Mouse (Mus musculus) C2C12 (cell line): ENCODE results near the gene Cct8. TPM values are rescaled to one million over a fixed set of nuclear protein-coding genes. Genes with fewer than 3 reads are reported as not detected.

Experiments
- H3K27me3 ChIP-seq: one replicate; pipeline ENCODE4 v1.6.1; 2011; ENCODE audit not compliant: control insufficient read depth, insufficient read depth, insufficient read length
- H3K36me3 ChIP-seq: one replicate; pipeline ENCODE4 v1.6.1; 2011; ENCODE audit not compliant: control insufficient read depth, insufficient read depth
- H3K4me3 ChIP-seq: one replicate; pipeline ENCODE4 v1.5.1; 2011; ENCODE audit warnings: mild to moderate bottlenecking, control low read depth; ENCODE audit not compliant: poor library complexity, insufficient read depth, severe bottlenecking
- H3K79me2 ChIP-seq: one replicate; pipeline ENCODE4 v1.6.1; 2011; ENCODE audit not compliant: control insufficient read depth, insufficient read depth
- H3K79me3 ChIP-seq: one replicate; pipeline ENCODE4 v1.6.1; 2011; ENCODE audit warnings: low read depth, control low read depth
- H3ac ChIP-seq: one replicate; pipeline ENCODE3; 2011; ENCODE audit warnings: low read depth; ENCODE audit not compliant: control insufficient read depth, insufficient read length
- CEBPB ChIP-seq: IDR thresholded peaks from one replicate; pipeline ENCODE4 v1.6.1; 2011; ENCODE audit warnings: low read depth, mild to moderate bottlenecking, control low read depth, moderate library complexity
- CTCF ChIP-seq: IDR thresholded peaks from one replicate; pipeline ENCODE4 v1.5.1; 2011; ENCODE audit not compliant: control insufficient read depth, insufficient read depth, insufficient read length
- FOSL1 ChIP-seq: IDR thresholded peaks from one replicate; pipeline ENCODE4 v1.8.0; 2011; ENCODE audit warnings: mild to moderate bottlenecking, low read length; ENCODE audit not compliant: poor library complexity, insufficient read depth, severe bottlenecking
- MAX ChIP-seq: IDR thresholded peaks from one replicate; pipeline ENCODE4 v1.6.1; 2011; ENCODE audit warnings: mild to moderate bottlenecking, control low read depth
- MYOD1 ChIP-seq: IDR thresholded peaks from one replicate; pipeline ENCODE4 v1.6.1; 2011; ENCODE audit warnings: low read depth; ENCODE audit not compliant: control insufficient read depth, insufficient read length
- MYOG ChIP-seq: IDR thresholded peaks from one replicate; pipeline ENCODE4 v1.6.1; 2011; ENCODE audit not compliant: control insufficient read depth, insufficient read length; ENCODE audit errors: extremely low read depth
- USF1 ChIP-seq: IDR thresholded peaks from one replicate; pipeline ENCODE4 v1.6.1; 2011; ENCODE audit warnings: low read depth, mild to moderate bottlenecking, control low read depth, moderate library complexity
- long read RNA-seq, 2 experiments: library from polyadenylated mRNA; unstranded; transcript quantifications; one replicate each; pipeline ENCODE4 v2.0.0; 2019 to 2020
- polyA plus RNA-seq: library from polyadenylated mRNA; unstranded; fragments of >200 nt; fragmentation: generic; extraction: Trizol; gene quantifications from one replicate; pipeline ENCODE4 v1.2.1, GENCODE M21; 2012; ENCODE audit warnings: missing spikeins

The Cct8 gene
- 162 TPM for polyA plus RNA-seq
- long read RNA-seq, experiment 1, transcript Cct8-201 (15 exons, 2,394 nt) = major isoform, 319 of 394 reads
- long read RNA-seq, experiment 1, partial matches to known transcripts = 29 of 394 reads
- long read RNA-seq, experiment 1, other reads (novel, unspliced or antisense) = 46 of 394 reads
- long read RNA-seq, experiment 2, transcript Cct8-201 (15 exons, 2,394 nt) = major isoform, 3,057 of 3,208 reads
- long read RNA-seq, experiment 2, partial matches to known transcripts = 48 of 3,208 reads
- long read RNA-seq, experiment 2, other reads (novel, unspliced or antisense) = 103 of 3,208 reads

DNA sequence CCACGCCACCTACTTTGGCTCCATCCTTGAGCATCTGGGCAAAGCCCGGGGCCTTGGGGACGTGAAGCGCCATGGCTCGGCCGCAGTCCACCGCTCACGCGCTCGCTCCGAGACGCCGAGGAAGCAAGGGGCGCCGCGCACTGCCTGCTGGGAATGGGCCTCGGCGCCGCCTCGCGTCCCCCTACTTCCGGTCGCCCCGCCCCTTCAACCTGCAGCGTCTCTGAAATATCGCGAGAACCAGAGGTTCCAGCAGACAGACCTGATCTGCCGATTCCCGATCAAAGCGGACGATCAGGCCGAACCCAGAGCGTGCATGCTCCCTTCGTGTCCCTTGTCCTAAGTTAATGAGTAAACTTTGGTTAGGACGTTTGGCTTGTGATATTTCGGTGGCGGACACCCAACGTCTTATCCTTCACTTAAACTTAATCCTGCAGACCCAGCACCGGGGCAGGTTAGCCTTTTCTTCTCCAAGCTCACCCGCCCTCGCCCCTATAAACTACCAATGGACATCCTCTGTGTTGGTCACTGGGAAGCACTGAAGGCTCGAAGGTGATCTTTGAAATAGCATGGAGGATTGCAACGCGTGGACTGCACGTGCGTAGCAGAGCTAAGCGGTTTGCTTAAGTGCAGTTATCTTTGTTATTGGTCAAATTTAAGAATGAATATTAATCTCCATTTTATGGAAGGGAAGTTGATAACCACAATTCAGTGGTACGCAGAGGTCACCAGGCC is at the start of gene Cct8:
Gene Cct8, minus strand, starts transcription at position 158 of the 732 bp plus-strand sequence.
- Histone ChIP-seq H3K79me3 (peaks cover 40% of the 10 kb centered on the region), H3ac (peak within 1 kb of the TSS; percentile 74), H3K36me3 (peaks cover 36% of the 10 kb centered on the region), H3K4me3 (peak within 1 kb of the TSS; percentile 97), H3K27me3 (no peaks in the 10 kb centered on the region), H3K79me2 (peaks cover 59% of the 10 kb centered on the region)
- TF ChIP-seq MAX (peak; percentile 82), CEBPB (no peak)

DNA sequence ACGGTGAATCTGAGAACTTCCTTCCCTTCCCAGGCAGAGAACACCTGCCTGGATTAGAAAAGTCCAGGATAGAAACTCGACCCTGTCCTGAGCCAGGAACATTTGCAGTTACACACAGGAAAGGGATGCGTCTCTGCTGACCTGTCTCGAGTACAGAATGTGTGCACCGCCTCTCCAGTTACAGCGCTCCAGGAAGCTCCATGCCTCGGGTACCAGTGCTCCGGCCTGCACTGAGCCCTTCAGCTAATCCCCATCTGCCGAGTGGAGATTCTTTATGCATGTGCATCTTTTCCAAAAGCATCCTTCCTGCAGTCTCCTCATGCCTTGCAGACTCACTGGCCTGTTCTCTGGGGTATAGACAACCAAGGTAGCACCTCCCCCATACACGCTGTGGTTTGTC is 33.1 kb upstream of the Cct8 start:
- H3K27me3 ChIP-seq = no peaks in the 10 kb centered on the region
- H3K36me3 ChIP-seq = no peaks in the 10 kb centered on the region
- H3ac ChIP-seq = no peak overlapping the region
- H3K79me2 ChIP-seq = no peaks in the 10 kb centered on the region
- TF ChIP-seq CEBPB = no peak
- TF ChIP-seq CTCF = no peak
- no peak overlapping the region for H3K4me3 ChIP-seq
- H3K79me3 ChIP-seq = no peaks in the 10 kb centered on the region

- TF ChIP-seq MAX (no peak), MYOG (no peak), FOSL1 (no peak), USF1 (no peak), CEBPB (no peak), MYOD1 (no peak), CTCF (no peak)
- Histone ChIP-seq H3K79me2 (no peaks in the 10 kb centered on the region), H3K27me3 (no peaks in the 10 kb centered on the region), H3ac (no peak overlapping the region), H3K79me3 (no peaks in the 10 kb centered on the region), H3K4me3 (no peak overlapping the region), H3K36me3 (no peaks in the 10 kb centered on the region)
Observed at GRCm38 (mm10) chr16:87527553-87528249, 32.0 kb upstream of the Cct8 start.

GRCm38 (mm10) chr16:87524228-87524627 is 28.6 kb upstream of the Cct8 start:
- Histone ChIP-seq H3K79me2 (no peaks in the 10 kb centered on the region), H3K27me3 (no peaks in the 10 kb centered on the region), H3K4me3 (no peak overlapping the region), H3K36me3 (no peaks in the 10 kb centered on the region), H3ac (no peak overlapping the region), H3K79me3 (no peaks in the 10 kb centered on the region)
- no peak for TF ChIP-seq FOSL1
- TF ChIP-seq CTCF = no peak
- no peak for TF ChIP-seq CEBPB
- no peak for TF ChIP-seq MYOG
- TF ChIP-seq MYOD1 = no peak
- no peak for TF ChIP-seq USF1
- no peak for TF ChIP-seq MAX

GRCm38 (mm10) chr16:87512331-87512730 is 16.7 kb upstream of the Cct8 start:
- Histone ChIP-seq H3ac (no peak overlapping the region), H3K27me3 (no peaks in the 10 kb centered on the region), H3K79me2 (no peaks in the 10 kb centered on the region), H3K36me3 (no peaks in the 10 kb centered on the region), H3K4me3 (no peak overlapping the region), H3K79me3 (no peaks in the 10 kb centered on the region)
- no peak for TF ChIP-seq MYOD1
- TF ChIP-seq FOSL1 = no peak
- TF ChIP-seq USF1 = no peak
- TF ChIP-seq CTCF = no peak
